Mouse (Mus musculus): Measurements from ENCODE around the gene Pramel1. TPM values are rescaled to one million over a fixed set of nuclear protein-coding genes. Genes with fewer than 3 reads are reported as not detected.

Gene Pramel1
- not detected in 2 replicates for polyA plus RNA-seq (2012; ENCODE audit: low replicate concordance)

GRCm38 (mm10) chr4:143394181-143394580 is at the start of gene Pramel1:
Gene Pramel1, plus strand, starts transcription at chr4:143394428.

GRCm38 (mm10) chr4:143349484-143349906 is 44.7 kb upstream of the Pramel1 start, which contains the start of gene Lrrc38:
Gene Lrrc38, plus strand, starts transcription at chr4:143349757.

GRCm38 (mm10) chr4:143412219-143413092 is 18.2 kb downstream of the Pramel1 start, which contains the start of gene Pramef8:
Gene Pramef8, plus strand, starts transcription at chr4:143412426.

Other genes starting within 250 kb of the Pramel1 start
- 20.1 and 27.0 TPM in 2 replicates for gene Prdm2, start 181.4 kb upstream of the Pramel1 start, polyA plus RNA-seq (2012; ENCODE audit: low replicate concordance)
- not detected in 2 replicates for gene Pdpn, start 94.9 kb upstream of the Pramel1 start, polyA plus RNA-seq (2012; ENCODE audit: low replicate concordance)
- gene Lrrc38, start 44.7 kb upstream of the Pramel1 start, polyA plus RNA-seq (2012; ENCODE audit: low replicate concordance), result not detected in 2 replicates
- 1.0 and 1.9 TPM in 2 replicates for gene Pramef8, start 18.0 kb downstream of the Pramel1 start, polyA plus RNA-seq (2012; ENCODE audit: low replicate concordance)
- gene Oog4, start 55.9 kb downstream of the Pramel1 start, polyA plus RNA-seq (2012; ENCODE audit: low replicate concordance), result not detected in 2 replicates
- gene Gm13043, start 116.9 kb downstream of the Pramel1 start, polyA plus RNA-seq (2012; ENCODE audit: low replicate concordance), result not detected in 2 replicates
- gene Gm13040, start 141.5 kb downstream of the Pramel1 start, polyA plus RNA-seq (2012; ENCODE audit: low replicate concordance), result not detected in 2 replicates
- gene BC080695, start 157.3 kb downstream of the Pramel1 start, polyA plus RNA-seq (2012; ENCODE audit: low replicate concordance), result not detected in 2 replicates
- not detected in 2 replicates for gene Gm13057, start 157.3 kb downstream of the Pramel1 start, polyA plus RNA-seq (2012; ENCODE audit: low replicate concordance)
- not detected in 2 replicates for gene Gm13083, start 220.6 kb downstream of the Pramel1 start, polyA plus RNA-seq (2012; ENCODE audit: low replicate concordance)